Mouse (Mus musculus) kidney, adult 2 months (tissue): ENCODE results near the gene Ctu1. TPM values are rescaled to one million over a fixed set of nuclear protein-coding genes. Genes with fewer than 3 reads are reported as not detected.
"Not testable (repeated sequence)": the region's sequence is repeated elsewhere in the genome, so short reads cannot be mapped to it uniquely, and the experiment has no call there.

Source experiments
- DNase-seq: peaks from one replicate; pipeline ENCODE4 v3.0.0; 2021
- H3K27ac ChIP-seq: fragments of 200-500 bp; 2 replicates; pipeline ENCODE4 v1.5.1; 2012; ENCODE audit warnings: low read depth, low read length, control low read depth, inconsistent platforms; ENCODE audit not compliant: insufficient read depth
- H3K27me3 ChIP-seq: fragments of 200-500 bp; replicated peaks from 2 replicates; pipeline ENCODE4 v1.6.1; 2012; ENCODE audit warnings: mild to moderate bottlenecking, moderate library complexity, low read length, inconsistent platforms; ENCODE audit not compliant: control insufficient read depth, insufficient read depth
- H3K36me3 ChIP-seq: fragments of 200-500 bp; 2 replicates; pipeline ENCODE4 v1.6.1; 2012; ENCODE audit warnings: mild to moderate bottlenecking, moderate library complexity, low read length, inconsistent platforms; ENCODE audit not compliant: control insufficient read depth, insufficient read depth
- H3K4me1 ChIP-seq: fragments of 200-500 bp; 2 replicates; pipeline ENCODE4 v1.6.1; 2011; ENCODE audit warnings: low read length; ENCODE audit not compliant: control insufficient read depth, insufficient read depth
- H3K4me3 ChIP-seq: fragments of 200-500 bp; 2 replicates; pipeline ENCODE4 v1.5.1; 2011; ENCODE audit warnings: mild to moderate bottlenecking, low read depth, low read length, control low read depth; ENCODE audit not compliant: insufficient read depth
- CTCF ChIP-seq: fragments of 200-500 bp; conservative IDR thresholded peaks from 2 replicates; pipeline ENCODE4 v1.5.1; 2011; ENCODE audit warnings: low read depth, mild to moderate bottlenecking, control low read depth, low read length, moderate library complexity, mixed read lengths; ENCODE audit not compliant: insufficient read depth, insufficient read length
- POLR2A ChIP-seq: fragments of 200-500 bp; IDR thresholded peaks from one replicate; pipeline ENCODE4 v1.6.1; 2011; ENCODE audit warnings: low read depth, low read length, control low read depth
- WGBS: fragments of 180-500 bp; shearing (Covaris S2); methylation state at CpG from one replicate; pipeline ENCODE4 v1.1.7; 2018; 5-methylcytosine and 5-hydroxymethylcytosine counted together
- polyA plus RNA-seq: library from polyadenylated mRNA; depleted of rRNA; stranded (reverse); fragments of >200 nt; gene quantifications from 2 replicates; pipeline ENCODE4 v1.2.3, GENCODE M21; 2012

Ctu1 gene
- polyA plus RNA-seq, 1 experiment = 6.1 TPM

DNA sequence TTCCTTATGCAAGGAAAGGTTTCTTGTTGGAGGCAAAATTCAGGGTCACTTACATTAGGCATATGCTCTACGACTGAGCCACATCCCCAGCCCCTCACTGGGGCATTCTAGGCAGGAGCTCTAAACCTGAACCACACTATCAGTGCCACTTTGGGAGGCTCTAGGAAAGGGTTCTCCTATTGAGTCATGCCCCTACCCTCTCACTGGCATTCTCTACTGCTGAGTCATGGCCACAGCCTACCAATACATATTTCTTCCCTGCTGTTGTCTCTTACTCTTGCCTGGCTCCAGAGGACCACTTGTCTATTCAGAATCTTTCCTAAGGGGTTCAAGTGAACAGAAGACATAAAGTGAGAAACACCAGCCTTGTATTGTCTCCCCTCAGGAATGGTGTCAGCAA lies 9.0 kb upstream of the Ctu1 start:
- Histone ChIP-seq H3K36me3 (no peaks in the 10 kb centered on the region), H3K27me3 (no peaks in the 10 kb centered on the region), H3K4me3 (no peak overlapping the region), H3K27ac (no peak overlapping the region), H3K4me1 (no peaks in the 10 kb centered on the region)
- DNase-seq = no peak
- 91% methylated on average over 1 of the region's 1 CpGs for WGBS
- TF ChIP-seq CTCF = no peak
- no peak for TF ChIP-seq POLR2A

DNA sequence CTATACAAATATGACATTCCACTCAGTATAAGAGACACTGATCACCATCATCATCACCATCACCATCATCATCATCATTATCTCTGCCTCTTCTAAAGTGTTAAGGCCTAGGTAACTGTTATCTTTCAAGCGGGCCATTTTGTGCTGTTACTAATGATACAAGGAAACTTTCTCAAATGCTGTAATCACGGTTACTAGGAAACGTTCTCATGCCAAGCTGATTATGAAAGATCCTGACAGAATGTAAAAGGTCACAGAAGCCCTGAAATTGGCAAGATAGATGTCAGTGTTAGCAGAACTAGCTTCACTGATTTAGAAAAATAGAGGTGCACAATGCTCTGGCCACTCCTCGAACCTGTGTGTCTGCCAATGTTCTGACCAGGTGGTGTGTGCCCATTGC lies 4.6 kb upstream of the Ctu1 start:
- H3K4me1 ChIP-seq, H3K27me3 ChIP-seq, DNase-seq, H3K27ac ChIP-seq, H3K4me3 ChIP-seq, H3K36me3 ChIP-seq: not testable (repeated sequence)
- 86% methylated on average over 4 of the region's 4 CpGs for WGBS

DNA sequence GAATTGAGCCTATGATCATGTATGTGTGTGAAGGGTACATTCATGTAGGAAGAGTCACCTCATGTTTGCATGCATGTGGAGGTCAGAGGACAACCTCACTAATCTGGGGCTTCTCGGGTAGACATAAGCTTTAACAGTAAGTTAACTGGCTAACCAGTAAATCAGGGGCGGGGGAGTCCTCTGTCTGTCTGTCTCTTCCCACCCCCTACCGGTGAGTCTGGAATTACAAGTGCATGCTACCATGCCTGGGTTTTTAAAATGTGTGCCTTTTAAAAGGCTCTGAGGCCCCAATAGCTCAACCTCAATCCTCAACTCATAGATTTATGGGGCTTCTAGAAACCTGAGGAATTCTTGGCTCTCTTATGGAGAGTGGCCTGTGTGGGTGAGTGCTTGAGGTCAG lies 3.2 kb upstream of the Ctu1 start:
- DNase-seq = peak; percentile 7
- WGBS = 6% methylated on average over 3 of the region's 3 CpGs
- no peak for TF ChIP-seq POLR2A
- TF ChIP-seq CTCF = 0 out of 2 replicates have a peak, but pooled peaks have one; percentile 21

DNA sequence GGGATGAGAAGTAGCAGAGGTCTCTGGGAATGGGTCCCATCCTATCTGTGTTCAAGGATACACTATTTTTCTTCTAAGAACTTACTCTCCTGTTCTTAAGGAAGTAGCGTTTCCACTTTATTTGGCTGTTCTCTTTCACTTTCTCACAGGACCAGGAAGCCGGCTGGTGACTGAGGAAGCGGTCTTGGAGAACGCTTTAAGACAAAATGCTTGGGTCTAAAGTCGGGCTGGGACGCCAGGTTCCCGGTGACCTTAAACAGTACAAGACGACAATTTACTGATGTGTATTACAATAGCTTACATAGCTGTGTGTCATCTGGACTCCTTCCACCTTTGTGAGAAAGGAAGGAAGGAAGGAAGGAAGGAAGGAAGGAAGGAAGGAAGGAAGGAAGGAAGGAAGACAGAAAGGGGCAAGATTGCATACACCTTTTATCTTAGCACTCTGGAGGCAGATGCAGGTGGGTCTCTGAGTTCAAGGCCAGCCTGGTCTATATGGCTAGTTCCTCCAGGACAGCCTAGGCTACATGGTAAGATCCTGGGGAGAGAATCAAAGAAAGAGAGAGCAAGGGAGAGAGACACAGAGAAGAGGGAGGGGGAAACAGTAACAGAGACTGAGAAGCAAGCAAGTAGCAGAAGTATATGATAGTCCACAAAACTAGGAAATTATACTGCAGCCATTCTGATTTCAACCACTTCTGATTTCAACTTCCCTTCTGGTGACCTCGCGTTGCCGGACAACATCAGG lies 580 bp upstream of the Ctu1 start:
- H3K36me3 ChIP-seq = no peaks in the 10 kb centered on the region
- H3K27ac ChIP-seq = peak overlapping the region; percentile 65; the same call in 1 of the 2 replicates
- TF ChIP-seq CTCF (no peak), POLR2A (no peak)
- DNase-seq = no peak
- H3K27me3 ChIP-seq = no peaks in the 10 kb centered on the region
- H3K4me3 ChIP-seq = peak overlapping the region; percentile 25
- 64% methylated on average over 11 of the region's 11 CpGs for WGBS
- peaks cover 4% of the 10 kb centered on the region; the same call in 1 of the 2 replicates for H3K4me1 ChIP-seq

More for the DNA sequence above, 3.2 kb upstream of the Ctu1 start:
- peaks cover 4% of the 10 kb centered on the region; the same call in 1 of the 2 replicates for H3K4me1 ChIP-seq
- no peaks in the 10 kb centered on the region for H3K27me3 ChIP-seq
- H3K27ac ChIP-seq = no peak overlapping the region
- H3K4me3 ChIP-seq = no peak overlapping the region
- no peaks in the 10 kb centered on the region for H3K36me3 ChIP-seq

DNA sequence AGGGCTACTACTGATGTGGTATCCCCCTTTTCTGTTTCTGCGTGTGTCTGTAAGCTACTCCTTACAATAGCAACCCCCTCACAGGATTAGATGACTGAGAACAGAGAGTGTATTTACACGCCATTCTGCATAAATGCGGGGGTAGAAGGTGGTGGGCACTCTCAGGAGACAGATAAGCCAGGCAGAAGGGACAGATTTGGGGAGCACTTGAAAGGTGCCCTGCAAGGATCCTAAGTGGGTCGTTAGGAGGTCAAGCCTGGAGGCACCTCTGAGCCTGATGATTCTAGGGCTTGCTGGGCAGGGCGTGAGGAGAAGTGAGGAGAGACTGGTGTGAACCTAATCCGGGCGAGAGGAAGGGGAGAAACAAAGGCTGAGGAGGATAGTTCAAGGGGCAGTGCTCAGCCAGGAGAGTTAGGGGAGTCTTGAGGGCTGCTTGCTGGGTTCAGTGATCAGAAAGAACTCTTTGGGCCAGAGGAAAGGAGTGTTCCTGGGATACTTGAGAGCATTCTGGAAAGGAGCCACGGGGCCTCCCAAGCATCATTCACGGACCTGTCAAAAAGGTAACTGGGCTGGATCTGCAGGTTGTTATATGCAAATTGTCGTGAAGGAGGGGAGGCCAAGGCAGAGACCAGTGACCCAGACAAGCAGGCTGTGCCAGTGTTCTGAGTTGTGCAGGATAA lies 905 bp downstream of the Ctu1 start:
- TF ChIP-seq CTCF (no peak), POLR2A (no peak)
- H3K27me3 ChIP-seq = no peaks in the 10 kb centered on the region
- peaks cover 4% of the 10 kb centered on the region; the same call in 1 of the 2 replicates for H3K4me1 ChIP-seq
- H3K36me3 ChIP-seq = peaks cover 2% of the 10 kb centered on the region; the same call in 1 of the 2 replicates
- H3K27ac ChIP-seq = no peak overlapping the region
- peak overlapping the region; percentile 75 for H3K4me3 ChIP-seq
- 10% methylated on average over 10 of the region's 10 CpGs for WGBS
- DNase-seq = peak; percentile 32

DNA sequence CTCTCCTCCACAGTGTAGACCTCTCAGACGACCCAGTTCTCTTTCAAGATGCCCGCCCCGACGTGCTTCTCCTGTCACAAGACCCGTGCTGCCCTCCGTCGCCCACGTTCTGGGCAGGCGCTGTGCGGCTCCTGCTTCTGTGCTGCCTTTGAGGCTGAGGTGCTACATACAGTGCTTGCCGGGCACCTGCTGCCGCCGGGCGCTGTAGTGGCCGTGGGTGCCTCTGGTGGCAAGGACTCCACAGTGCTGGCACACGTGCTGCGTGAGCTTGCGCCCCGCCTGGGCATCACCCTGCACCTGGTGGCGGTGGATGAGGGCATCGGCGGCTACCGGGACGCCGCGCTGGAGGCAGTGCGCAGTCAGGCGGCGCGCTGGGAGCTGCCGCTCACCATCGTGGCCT lies 3.3 kb downstream of the Ctu1 start:
- H3K4me3 ChIP-seq = no peak overlapping the region
- no peak overlapping the region for H3K27ac ChIP-seq
- no peak for TF ChIP-seq POLR2A
- TF ChIP-seq CTCF = no peak
- H3K27me3 ChIP-seq = no peaks in the 10 kb centered on the region
- no peak for DNase-seq
- peaks cover 4% of the 10 kb centered on the region; the same call in 1 of the 2 replicates for H3K4me1 ChIP-seq
- WGBS = 96% methylated on average over 32 of the region's 32 CpGs
- peaks cover 2% of the 10 kb centered on the region; the same call in 1 of the 2 replicates for H3K36me3 ChIP-seq

DNA sequence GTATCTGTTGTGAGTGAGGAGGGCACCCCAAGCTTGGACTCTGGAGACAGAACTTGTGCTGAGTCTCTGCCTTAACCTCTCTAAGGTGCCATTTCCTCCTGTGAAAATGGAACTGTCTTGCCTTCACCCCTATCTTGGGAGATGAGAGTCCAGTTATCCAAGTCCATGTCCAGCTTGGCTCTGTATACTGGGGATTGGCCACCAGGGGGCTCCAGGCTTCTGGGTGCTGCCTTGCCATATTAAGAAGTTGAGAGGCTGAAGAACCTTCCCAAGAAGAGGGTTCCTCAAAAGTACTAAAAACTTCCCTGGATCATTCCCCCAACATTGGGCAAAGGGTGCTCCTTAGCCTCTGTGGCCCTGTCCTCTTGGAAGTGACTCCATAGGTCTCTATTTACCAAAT lies 6.7 kb downstream of the Ctu1 start:
- DNase-seq = peak; percentile 50
- H3K27me3 ChIP-seq = no peaks in the 10 kb centered on the region

More for the DNA sequence above, 6.7 kb downstream of the Ctu1 start:
- no peak overlapping the region for H3K27ac ChIP-seq
- H3K4me1 ChIP-seq = no peaks in the 10 kb centered on the region
- peaks cover 2% of the 10 kb centered on the region; the same call in 1 of the 2 replicates for H3K36me3 ChIP-seq
- H3K4me3 ChIP-seq = no peak overlapping the region
- TF ChIP-seq POLR2A (no peak), CTCF (peak; percentile 54; the same call in 1 of the 2 replicates)
